In genomic region chr9:45136442-45137169, GRCm38 (mm10) we compare ENCODE assay signal across 13 mouse cellular contexts. TPM values are rescaled to one million over a fixed set of nuclear protein-coding genes. Genes with fewer than 3 reads are reported as not detected.
A peak's percentile ranks its signal among the peaks of the same experiment; 100 is the strongest.
DNase-seq lines count a peak whose midpoint lies in the region; ATAC-seq and TF ChIP-seq lines count a peak whose summit lies in the region.
"Had no signal": no experiment of that assay in that cellular context is flagged by ENCODE, and none has a peak within 500 bp of the region (broad histone marks: within the 10 kb centered on the region; RNA-seq: fewer than 3 reads in every experiment).

No protein-coding gene starts in this region.

- H3K9me3 ChIP-seq in heart, embryonic 12.5 days (replicated peaks): no peaks in the 10 kb centered on the region
- H3K9me3 ChIP-seq in embryonic facial prominence, embryonic 10.5 days: no peaks in the 10 kb centered on the region
- no peaks in the 10 kb centered on the region for H3K9me3 ChIP-seq in heart, embryonic 15.5 days (replicated peaks)
- no peaks in the 10 kb centered on the region for H3K9me3 ChIP-seq in liver, postnatal 0 days (ENCODE audit: low read length)
- no peaks in the 10 kb centered on the region for H3K9me3 ChIP-seq in forebrain, embryonic 12.5 days
- H3K9me3 ChIP-seq: midbrain, embryonic 12.5 days had no signal

- ATAC-seq in heart, embryonic 12.5 days (ENCODE audit: insufficient number of reproducible peaks, low FRiP score): peak; percentile 26; the same call in 1 of the 2 replicates
- no peak for ATAC-seq in heart, embryonic 15.5 days (replicated peaks; ENCODE audit: insufficient number of reproducible peaks, insufficient read depth, low FRiP score, low read depth)
- ATAC-seq in liver, postnatal 0 days: peak; percentile 76
- no peak for ATAC-seq in forebrain, embryonic 12.5 days (ENCODE audit: low FRiP score)

- H3K4me3 ChIP-seq in heart, embryonic 12.5 days: no peak overlapping the region
- H3K4me3 ChIP-seq in embryonic facial prominence, embryonic 10.5 days: peak overlapping the region; percentile 29; the same call in 1 of the 2 replicates
- H3K4me3 ChIP-seq in heart, embryonic 15.5 days: no peak overlapping the region
- no peak overlapping the region for H3K4me3 ChIP-seq in liver, postnatal 0 days (ENCODE audit: low read depth, low read length)
- H3K4me3 ChIP-seq in forebrain, embryonic 12.5 days (replicated peaks): no peak overlapping the region
- H3K4me3 ChIP-seq: midbrain, embryonic 12.5 days had no signal

- H3K9ac ChIP-seq in heart, embryonic 12.5 days: 0 out of 2 replicates have a peak overlapping the region, but pooled peaks have one; percentile 2
- no peak overlapping the region for H3K9ac ChIP-seq in heart, embryonic 15.5 days
- H3K9ac ChIP-seq in liver, postnatal 0 days (replicated peaks): no peak overlapping the region
- H3K9ac ChIP-seq in forebrain, embryonic 12.5 days: no peak overlapping the region
- H3K9ac ChIP-seq: hindbrain, embryonic 14.5 days; midbrain, embryonic 12.5 days had no signal

- peak overlapping the region; percentile 61; the same call in 1 of the 2 replicates for H3K27ac ChIP-seq in heart, embryonic 12.5 days (ENCODE audit: poor library complexity, severe bottlenecking)
- H3K27ac ChIP-seq in embryonic facial prominence, embryonic 10.5 days (replicated peaks): peak overlapping the region; percentile 48
- peak overlapping the region; percentile 26; the same call in 1 of the 2 replicates for H3K27ac ChIP-seq in heart, embryonic 15.5 days
- peak overlapping the region; percentile 44 for H3K27ac ChIP-seq in liver, postnatal 0 days (ENCODE audit: low read depth)
- H3K27ac ChIP-seq in forebrain, embryonic 12.5 days: no peak overlapping the region
- H3K27ac ChIP-seq: hindbrain, embryonic 14.5 days; midbrain, embryonic 12.5 days had no signal

- no peak for TF ChIP-seq EP300 in liver, postnatal 0 days (IDR thresholded peaks at IDR 0.05; ENCODE audit: low read depth)

- H3K27me3 ChIP-seq in heart, embryonic 12.5 days (replicated peaks): peaks cover 70% of the 10 kb centered on the region
- H3K27me3 ChIP-seq in embryonic facial prominence, embryonic 10.5 days (replicated peaks; ENCODE audit: low read depth, poor library complexity, severe bottlenecking): peaks cover 96% of the 10 kb centered on the region
- peaks cover 82% of the 10 kb centered on the region for H3K27me3 ChIP-seq in heart, embryonic 15.5 days
- peaks cover 27% of the 10 kb centered on the region for H3K27me3 ChIP-seq in liver, postnatal 0 days (ENCODE audit: insufficient read depth, low read length)
- peaks cover 96% of the 10 kb centered on the region for H3K27me3 ChIP-seq in forebrain, embryonic 12.5 days

- no peaks in the 10 kb centered on the region for H3K36me3 ChIP-seq in heart, embryonic 12.5 days
- no peaks in the 10 kb centered on the region for H3K36me3 ChIP-seq in embryonic facial prominence, embryonic 10.5 days (replicated peaks)
- H3K36me3 ChIP-seq in heart, embryonic 15.5 days: no peaks in the 10 kb centered on the region
- no peaks in the 10 kb centered on the region for H3K36me3 ChIP-seq in liver, postnatal 0 days (replicated peaks; ENCODE audit: insufficient read depth, low read length)
- no peaks in the 10 kb centered on the region for H3K36me3 ChIP-seq in forebrain, embryonic 12.5 days (replicated peaks)
- H3K36me3 ChIP-seq: midbrain, embryonic 12.5 days had no signal

- peak overlapping the region; percentile 23; the same call in 1 of the 2 replicates for H3K4me2 ChIP-seq in heart, embryonic 12.5 days
- no peak overlapping the region for H3K4me2 ChIP-seq in heart, embryonic 15.5 days
- H3K4me2 ChIP-seq in liver, postnatal 0 days (ENCODE audit: low read depth, low read length): no peak overlapping the region
- no peak overlapping the region for H3K4me2 ChIP-seq in forebrain, embryonic 12.5 days
- H3K4me2 ChIP-seq: hindbrain, embryonic 14.5 days; midbrain, embryonic 12.5 days had no signal

- peaks cover 46% of the 10 kb centered on the region for H3K4me1 ChIP-seq in heart, embryonic 12.5 days (replicated peaks)
- peaks cover 72% of the 10 kb centered on the region for H3K4me1 ChIP-seq in embryonic facial prominence, embryonic 10.5 days
- peaks cover 34% of the 10 kb centered on the region for H3K4me1 ChIP-seq in heart, embryonic 15.5 days (replicated peaks)
- peaks cover 10% of the 10 kb centered on the region; the same call in 1 of the 2 replicates for H3K4me1 ChIP-seq in liver, postnatal 0 days (ENCODE audit: insufficient read depth)
- peaks cover 28% of the 10 kb centered on the region for H3K4me1 ChIP-seq in forebrain, embryonic 12.5 days

- TF ChIP-seq CTCF in liver, postnatal 0 days (IDR thresholded peaks at IDR 0.05; ENCODE audit: low read depth): no peak

- 11% methylated on average over 7 of the region's 7 CpGs for WGBS in heart, embryonic 12.5 days
- 3% methylated on average over 7 of the region's 7 CpGs for WGBS in embryonic facial prominence, embryonic 10.5 days
- 16% methylated on average over 7 of the region's 7 CpGs for WGBS in heart, embryonic 15.5 days
- WGBS in liver, postnatal 0 days (ENCODE audit: insufficient replicate concordance): 15% methylated on average over 7 of the region's 7 CpGs
- 10% methylated on average over 7 of the region's 7 CpGs for WGBS in forebrain, embryonic 12.5 days

- DNase-seq in heart, postnatal 4 days: no peak
- peak; percentile 65 for DNase-seq in embryonic facial prominence, embryonic 10.5 days (ENCODE audit: low spot score)
- DNase-seq in liver, postnatal 0 days: peak; percentile 50
- DNase-seq in MN1 (ENCODE audit: low spot score): no peak
- DNase-seq: adrenal gland, adult 8-10 months; cerebellum, postnatal 25 days; kidney, adult 9 months had no signal

RNA-seq across cellular contexts. Expression of gene Scn4b, which starts 1.6 kb away (rescaled TPM):
- polyA plus RNA-seq in heart, embryonic 12.5 days (2016; fragmentation: Nextera tagmentation; extraction: Ambion mirVana): 0.62 and 0.91 TPM in 2 replicates
- total RNA-seq in heart, postnatal 4 days (2021): under 1 TPM; 0.10 to 0.14 TPM
- 0.48 and 0.79 TPM in 2 replicates for polyA plus RNA-seq in embryonic facial prominence, embryonic 10.5 days (2016; fragmentation: Nextera tagmentation; extraction: Ambion mirVana)
- polyA plus RNA-seq in heart, embryonic 15.5 days (2015; fragmentation: Nextera tagmentation; extraction: Ambion mirVana): 0.16 and 1.2 TPM in 2 replicates
- 0.73 and 0.82 TPM in 2 replicates for polyA plus RNA-seq in liver, postnatal 0 days (2015; fragmentation: Nextera tagmentation; extraction: Ambion mirVana)
- polyA plus RNA-seq in forebrain, embryonic 12.5 days (2016; fragmentation: Nextera tagmentation; extraction: Ambion mirVana): 0.23 and 0.56 TPM in 2 replicates

RNA-seq across cellular contexts. Expression of gene Scn2b, which starts 19.0 kb away (rescaled TPM):
- 1.2 and 2.1 TPM in 2 replicates for polyA plus RNA-seq in heart, embryonic 12.5 days (2016; fragmentation: Nextera tagmentation; extraction: Ambion mirVana)
- total RNA-seq in heart, postnatal 4 days (2021): under 1 TPM; 0.56 to 0.64 TPM
- 6.7 and 7.3 TPM in 2 replicates for polyA plus RNA-seq in embryonic facial prominence, embryonic 10.5 days (2016; fragmentation: Nextera tagmentation; extraction: Ambion mirVana)
- polyA plus RNA-seq in heart, embryonic 15.5 days (2015; fragmentation: Nextera tagmentation; extraction: Ambion mirVana): 1.2 and 2.6 TPM in 2 replicates
- polyA plus RNA-seq in liver, postnatal 0 days (2015; fragmentation: Nextera tagmentation; extraction: Ambion mirVana): 0.06 and 0.09 TPM in 2 replicates
- 3.0 and 3.1 TPM in 2 replicates for polyA plus RNA-seq in forebrain, embryonic 12.5 days (2016; fragmentation: Nextera tagmentation; extraction: Ambion mirVana)

RNA-seq across cellular contexts. Expression of gene BC049352, which starts 45.2 kb away (rescaled TPM):
- not detected in 2 replicates for polyA plus RNA-seq in heart, embryonic 12.5 days (2016; fragmentation: Nextera tagmentation; extraction: Ambion mirVana)
- not detected for total RNA-seq in heart, postnatal 4 days (2021)
- polyA plus RNA-seq in embryonic facial prominence, embryonic 10.5 days (2016; fragmentation: Nextera tagmentation; extraction: Ambion mirVana): not detected in 2 replicates
- not detected in 2 replicates for polyA plus RNA-seq in heart, embryonic 15.5 days (2015; fragmentation: Nextera tagmentation; extraction: Ambion mirVana)
- 0.14 and 0.15 TPM in 2 replicates for polyA plus RNA-seq in liver, postnatal 0 days (2015; fragmentation: Nextera tagmentation; extraction: Ambion mirVana)
- 0.18 and 0.22 TPM in 2 replicates for polyA plus RNA-seq in forebrain, embryonic 12.5 days (2016; fragmentation: Nextera tagmentation; extraction: Ambion mirVana)
- polyA plus RNA-seq: hindbrain, embryonic 14.5 days; midbrain, embryonic 12.5 days had no signal

RNA-seq across cellular contexts. Expression of gene Jaml, which starts 57.6 kb away (rescaled TPM):
- polyA plus RNA-seq in heart, embryonic 12.5 days (2016; fragmentation: Nextera tagmentation; extraction: Ambion mirVana): 0.42 and 0.51 TPM in 2 replicates
- under 1 TPM in 1 of 2 experiments, not detected in 1; 0.32 TPM for total RNA-seq in heart, postnatal 4 days (2021)
- polyA plus RNA-seq in embryonic facial prominence, embryonic 10.5 days (2016; fragmentation: Nextera tagmentation; extraction: Ambion mirVana): 0.96 and 1.4 TPM in 2 replicates
- polyA plus RNA-seq in heart, embryonic 15.5 days (2015; fragmentation: Nextera tagmentation; extraction: Ambion mirVana): 0.19 and 0.71 TPM in 2 replicates
- 0.68 and 0.73 TPM in 2 replicates for polyA plus RNA-seq in liver, postnatal 0 days (2015; fragmentation: Nextera tagmentation; extraction: Ambion mirVana)
- polyA plus RNA-seq in forebrain, embryonic 12.5 days (2016; fragmentation: Nextera tagmentation; extraction: Ambion mirVana): 0.15 TPM in 1 of 2 replicates, not detected in the other
- polyA plus RNA-seq: hindbrain, embryonic 14.5 days; testis, adult 2 months had no signal

Comparison
In these comparisons a context has a peak if more than half of its experiments do, and no peak if none do; other contexts are left out.
1. ATAC-seq: peak in heart, embryonic 12.5 days (single experiment) and liver, postnatal 0 days (single experiment); none in heart, embryonic 15.5 days (single experiment) and forebrain, embryonic 12.5 days (single experiment).
2. DNase-seq: peak in embryonic facial prominence, embryonic 10.5 days (single experiment) and liver, postnatal 0 days (single experiment); none in heart, postnatal 4 days (single experiment) and MN1 (single experiment).